Mouse (Mus musculus) brain, embryonic 18.5 days (tissue): ENCODE results near the gene Sord.
A peak's percentile ranks its signal among the peaks of the same experiment; 100 is the strongest.
"Not testable (repeated sequence)": the region's sequence is repeated elsewhere in the genome, so short reads cannot be mapped to it uniquely, and the experiment has no call there.

Experiments
- DNase-seq: peaks from one replicate; pipeline ENCODE4 v3.0.0-alpha.2; 2012; ENCODE audit warnings: low read depth, low spot score

Sord gene

DNA sequence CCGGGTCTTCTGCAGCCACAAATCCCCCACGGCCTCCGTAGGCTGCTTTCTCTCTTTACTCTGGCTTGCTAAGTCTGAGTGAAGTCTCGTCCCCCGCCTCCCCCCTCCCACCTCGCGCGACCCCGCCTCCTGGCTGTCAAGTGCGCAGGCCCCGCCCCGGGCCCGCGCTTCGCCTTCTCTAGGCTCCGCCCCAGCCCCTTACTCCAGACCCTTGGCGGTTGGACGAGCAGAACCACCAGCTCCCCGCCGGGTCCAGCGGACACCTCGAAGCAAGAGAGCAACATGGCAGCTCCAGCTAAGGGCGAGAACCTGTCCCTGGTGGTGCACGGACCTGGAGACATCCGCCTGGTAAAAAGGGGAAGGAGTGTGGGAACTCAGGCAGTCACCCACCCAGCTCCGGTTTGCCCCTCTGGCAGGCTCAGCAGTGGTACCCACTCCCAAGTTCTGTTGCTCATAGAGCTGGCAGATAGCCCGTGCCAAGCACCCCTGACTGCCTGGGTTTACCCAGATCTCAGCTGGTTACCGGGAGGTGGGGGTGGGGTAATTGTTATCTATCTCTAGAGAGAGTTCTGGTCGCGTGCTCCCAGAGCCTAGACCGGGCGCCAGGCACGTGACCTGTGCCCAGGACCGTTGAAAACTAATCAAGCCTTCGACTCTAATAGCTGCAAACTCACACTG lies at the start of gene Sord:
TSS of gene Sord (plus strand) at position 139 of the 678 bp plus-strand sequence.
- DNase-seq: peak; percentile 70

GRCm38 (mm10) chr2:122185086-122185485 lies 49.5 kb upstream of the Sord start:
- DNase-seq: no peak

DNA sequence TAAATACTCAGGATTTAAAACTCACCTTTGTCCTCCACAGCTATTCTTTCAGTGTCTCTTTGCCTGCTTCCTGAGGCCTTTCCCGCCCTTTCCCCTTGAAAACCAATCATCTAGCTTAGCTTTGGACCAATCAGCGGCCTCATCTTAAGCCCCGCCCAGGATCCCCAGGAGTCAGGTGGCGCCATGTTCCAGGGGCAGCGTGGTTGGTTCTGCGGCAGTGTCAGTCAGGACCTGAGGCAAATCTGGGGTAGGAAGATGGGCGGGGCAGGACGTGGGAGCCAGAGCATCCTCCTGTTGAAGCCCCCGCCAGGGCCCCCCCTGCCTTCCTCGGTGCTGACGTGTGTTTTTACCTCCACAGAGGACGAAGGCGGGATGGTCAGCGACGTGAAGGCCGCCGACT lies 48.4 kb upstream of the Sord start, which contains the start of the genes Patl2 and Terb2:
TSS of gene Patl2 (minus strand) at position 84 of the 400 bp plus-strand sequence.
TSS of gene Terb2 (plus strand) at position 167 of the 400 bp plus-strand sequence.
- DNase-seq: no peak

- no peak for DNase-seq
Observed at GRCm38 (mm10) chr2:122186751-122187150, 47.8 kb upstream of the Sord start.

DNA sequence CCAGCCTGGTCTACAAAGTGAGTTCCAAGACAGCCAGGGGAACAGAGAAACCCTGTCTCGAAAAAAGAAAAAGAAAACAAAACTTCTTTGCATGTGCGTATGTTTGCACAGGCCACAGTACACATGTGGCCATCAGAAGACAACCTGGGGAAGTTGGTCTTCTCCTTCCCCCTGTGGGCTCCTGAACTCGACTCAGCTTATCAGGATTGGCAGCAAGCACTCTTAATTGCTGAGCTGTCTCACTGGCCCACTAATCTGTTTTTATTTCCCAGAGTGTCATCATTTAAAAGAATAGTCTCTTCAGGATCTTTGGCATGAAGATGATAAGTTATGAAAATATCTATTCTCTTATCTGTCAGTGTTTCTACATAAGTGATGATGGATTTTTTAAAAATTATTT lies 42.7 kb upstream of the Sord start:
- DNase-seq: no peak

DNA sequence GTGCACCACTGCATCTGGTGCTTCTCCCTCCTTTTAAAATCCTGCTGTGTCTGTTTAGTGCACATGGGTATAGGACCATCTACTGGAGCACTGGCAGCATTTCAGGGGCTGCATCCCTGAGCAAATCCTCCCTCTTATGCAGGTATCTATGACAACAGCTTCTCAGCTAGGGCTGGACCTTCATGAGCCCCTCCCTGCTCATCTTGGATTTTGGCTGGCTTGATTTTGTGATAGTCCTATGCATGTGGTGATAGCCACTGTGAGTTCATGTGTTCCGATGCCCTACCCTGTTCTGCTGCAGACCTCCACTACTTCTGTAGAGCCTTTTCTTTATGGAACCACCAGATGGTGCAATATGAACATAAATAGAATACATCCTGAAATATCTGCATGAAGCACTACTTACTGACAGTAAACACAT lies 40.0 kb upstream of the Sord start:
- peak; percentile 47 for DNase-seq

DNA sequence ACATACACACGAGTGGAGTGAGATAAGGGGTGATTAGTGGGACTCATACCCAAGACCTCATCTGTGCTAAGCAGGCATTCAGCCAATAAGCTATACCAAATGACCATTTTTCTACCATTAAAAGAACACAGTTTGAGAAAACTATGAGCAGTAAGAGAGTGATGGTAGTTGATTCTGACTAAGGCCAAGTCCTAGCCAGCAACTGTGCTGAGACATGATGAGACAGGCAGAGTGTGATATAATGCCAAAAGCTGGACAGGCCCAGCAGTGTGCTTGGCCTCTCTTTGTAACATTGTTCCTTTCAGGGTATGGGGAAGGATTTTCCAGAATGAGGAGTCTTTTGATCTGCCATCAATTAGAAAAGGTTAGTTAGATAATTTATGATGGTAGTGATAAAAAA lies 33.0 kb upstream of the Sord start:
- DNase-seq: no peak

DNA sequence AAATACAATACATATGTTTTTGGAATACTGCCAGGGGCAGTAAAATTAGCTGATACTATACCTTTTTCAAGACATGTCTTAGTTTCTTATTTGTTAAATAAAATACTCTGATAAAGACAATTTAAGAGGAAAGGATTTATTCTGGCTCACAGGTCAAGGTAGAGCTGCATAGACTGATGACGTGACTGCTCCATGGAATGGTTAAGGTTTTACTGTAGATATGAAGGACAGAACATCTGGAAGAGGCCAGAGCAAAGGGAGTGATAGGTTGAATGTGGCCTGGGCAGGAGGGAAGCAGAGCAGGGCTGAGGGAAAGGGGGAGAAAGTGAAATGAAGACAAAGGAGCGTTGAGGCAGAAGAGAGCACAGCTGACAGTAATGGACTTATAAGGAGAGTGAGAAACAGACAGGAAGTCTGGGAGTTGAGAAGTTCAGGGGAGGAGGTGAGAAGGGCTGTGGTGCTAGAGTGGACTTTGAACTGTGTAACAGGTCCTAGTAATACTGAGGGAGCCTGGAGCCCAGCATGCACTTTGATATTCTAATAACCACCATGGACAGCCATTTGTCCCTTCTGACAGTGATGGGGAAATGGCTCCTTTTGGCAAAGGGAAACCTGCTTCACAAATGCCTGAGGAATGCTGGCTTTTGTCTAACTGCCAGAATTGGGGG lies 28.0 kb upstream of the Sord start:
- no peak for DNase-seq

DNA sequence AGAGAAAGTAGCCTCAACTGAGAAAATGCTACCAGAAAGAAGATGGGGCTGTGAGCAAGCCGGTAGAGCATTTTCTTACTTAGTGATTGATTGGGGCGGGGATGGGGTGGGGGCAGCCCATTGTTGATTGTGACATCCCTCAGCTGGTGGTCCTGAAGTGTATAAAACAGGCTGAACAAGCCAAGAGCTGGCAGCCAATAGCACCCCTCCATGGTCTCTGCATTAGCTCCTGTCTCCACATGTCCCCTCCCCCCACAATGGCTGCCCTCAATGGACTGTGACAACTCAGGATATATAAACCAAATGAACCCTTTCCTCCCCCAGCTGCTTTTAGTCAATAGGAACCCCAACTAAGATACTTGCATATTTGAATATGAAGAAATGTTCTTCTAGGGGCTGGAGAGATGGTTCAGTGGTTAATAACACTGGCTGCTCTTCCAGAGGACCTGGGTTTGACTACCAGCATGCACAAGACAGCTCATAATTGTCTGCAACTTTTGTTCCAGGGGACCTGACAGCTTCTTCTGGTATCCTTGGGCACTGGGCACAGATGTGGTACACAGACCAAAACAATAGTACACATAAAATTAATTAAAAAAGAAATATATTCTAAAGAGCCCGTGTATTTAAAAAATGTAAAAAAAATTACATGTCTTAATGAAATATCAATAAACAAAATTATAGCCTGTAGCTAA lies 23.9 kb upstream of the Sord start:
- no peak for DNase-seq

DNA sequence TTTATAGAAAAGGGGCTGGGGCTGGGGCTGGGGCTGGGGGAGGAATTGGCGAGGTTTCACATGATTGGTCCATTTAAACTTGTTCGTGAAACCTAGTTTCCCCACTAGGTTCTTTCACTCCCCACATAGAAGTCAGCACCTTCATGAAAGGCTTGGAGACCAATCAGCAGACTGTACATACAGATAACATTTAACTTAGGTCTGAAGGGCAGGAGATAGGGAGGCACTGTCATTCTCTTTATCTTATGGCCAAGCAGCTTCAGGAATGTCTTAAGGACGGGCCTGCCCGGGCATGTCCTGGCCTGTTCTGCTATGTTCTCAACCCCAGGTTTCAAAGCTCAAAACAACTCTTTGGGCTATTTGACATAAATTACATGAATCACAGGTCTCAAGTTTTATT lies 17.5 kb upstream of the Sord start:
- DNase-seq: not testable (repeated sequence)

GRCm38 (mm10) chr2:122218234-122218633 lies 16.3 kb upstream of the Sord start:
- DNase-seq: no peak

- DNase-seq: no peak
Observed at GRCm38 (mm10) chr2:122221378-122221777, 13.2 kb upstream of the Sord start.

DNA sequence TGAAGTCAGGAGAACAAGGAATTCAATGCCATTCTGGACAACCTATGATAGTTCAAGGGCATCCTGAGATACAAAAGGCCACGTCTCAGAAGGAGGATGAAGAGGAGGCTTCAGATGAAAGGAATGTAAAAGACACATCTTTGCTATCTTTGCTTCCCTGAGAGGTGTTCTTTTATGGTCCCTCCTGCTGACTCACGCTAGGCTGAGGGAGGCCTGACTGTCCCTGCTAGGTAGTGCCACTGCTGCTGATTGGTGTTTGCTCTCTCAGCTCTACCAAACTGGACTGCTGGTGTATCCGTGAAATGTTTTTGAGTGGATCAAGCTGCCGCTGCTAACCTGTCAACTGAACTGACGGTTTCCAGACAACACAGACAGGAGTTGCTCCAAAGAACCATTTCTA lies 12.8 kb upstream of the Sord start:
- no peak for DNase-seq

DNA sequence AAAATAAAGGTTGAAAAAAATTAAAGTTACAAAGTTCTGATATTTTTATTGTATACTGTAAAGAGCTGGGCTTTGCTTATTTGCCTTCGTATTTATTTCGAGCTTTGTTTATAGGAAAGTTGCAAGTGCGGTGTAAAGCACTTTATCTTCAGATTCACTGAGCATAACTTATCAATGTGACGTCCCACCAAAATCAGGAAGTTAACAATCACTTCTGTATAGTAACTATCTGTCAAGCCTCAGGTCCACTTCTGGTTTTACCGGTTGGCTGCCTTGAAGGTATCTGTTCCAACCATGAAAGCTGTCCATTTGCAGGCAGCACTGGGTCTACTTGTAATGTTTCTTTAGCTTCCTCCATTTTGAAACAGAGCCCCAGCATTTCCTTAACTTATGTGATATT lies 12.3 kb upstream of the Sord start:
- no peak for DNase-seq

DNA sequence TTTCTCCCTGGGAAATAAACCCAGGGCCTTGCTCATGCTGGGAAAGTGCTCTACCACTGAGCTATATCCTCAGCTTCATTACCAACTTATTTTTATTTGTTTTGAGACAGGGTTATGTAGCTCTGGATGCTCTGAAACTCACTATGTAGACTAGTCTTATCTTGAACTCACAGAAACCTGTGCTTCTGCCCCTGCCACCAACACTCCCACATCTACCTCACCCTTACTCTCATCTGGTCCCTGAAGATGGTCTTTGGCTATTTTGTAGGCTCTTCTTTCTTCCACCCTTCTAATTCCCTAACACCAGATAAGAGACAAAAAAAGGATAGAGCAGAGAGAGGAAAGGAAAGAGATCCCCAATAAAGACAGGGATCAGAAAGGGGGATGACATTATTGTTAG lies 10.9 kb upstream of the Sord start:
- no peak for DNase-seq

DNA sequence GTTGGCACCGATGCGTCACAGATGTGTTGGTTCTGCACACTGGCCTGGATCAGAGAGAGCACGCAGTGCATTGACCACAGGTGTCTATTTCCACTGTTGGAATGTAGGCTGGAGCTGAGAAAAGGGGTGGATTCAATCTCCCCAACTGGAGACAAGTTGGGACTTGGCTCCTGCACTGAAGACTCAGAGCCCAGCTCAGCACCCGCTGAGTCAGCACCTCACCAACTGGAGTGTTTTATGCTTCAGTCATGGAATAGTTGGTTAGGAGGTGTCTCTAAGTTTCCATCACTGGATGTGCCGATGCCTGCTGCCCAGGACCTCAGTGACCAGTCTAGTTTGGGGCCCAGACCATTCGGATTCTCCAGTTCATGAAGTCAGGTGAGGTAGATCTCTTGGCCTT lies 4.2 kb upstream of the Sord start:
- DNase-seq: no peak

DNA sequence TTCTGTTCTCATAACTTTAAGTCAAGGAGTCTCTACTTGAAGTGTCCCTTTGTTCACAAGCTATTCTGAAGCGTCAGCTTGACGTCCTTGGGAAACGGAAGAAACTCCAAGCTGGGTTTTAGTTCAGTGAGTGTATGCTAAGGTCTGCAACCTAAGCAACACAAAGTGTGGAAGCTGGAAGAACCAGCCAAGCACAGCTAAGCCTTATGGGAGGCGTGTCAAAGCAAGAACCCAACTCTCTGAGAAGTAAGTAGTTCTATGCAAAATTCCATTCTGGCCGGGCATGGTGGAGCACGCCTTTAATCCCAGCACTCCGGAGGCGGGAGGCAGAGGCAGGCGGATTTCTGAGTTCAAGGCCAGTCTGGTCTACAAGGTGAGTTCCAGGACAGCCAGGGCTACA lies 2.9 kb upstream of the Sord start:
- no peak for DNase-seq

DNA sequence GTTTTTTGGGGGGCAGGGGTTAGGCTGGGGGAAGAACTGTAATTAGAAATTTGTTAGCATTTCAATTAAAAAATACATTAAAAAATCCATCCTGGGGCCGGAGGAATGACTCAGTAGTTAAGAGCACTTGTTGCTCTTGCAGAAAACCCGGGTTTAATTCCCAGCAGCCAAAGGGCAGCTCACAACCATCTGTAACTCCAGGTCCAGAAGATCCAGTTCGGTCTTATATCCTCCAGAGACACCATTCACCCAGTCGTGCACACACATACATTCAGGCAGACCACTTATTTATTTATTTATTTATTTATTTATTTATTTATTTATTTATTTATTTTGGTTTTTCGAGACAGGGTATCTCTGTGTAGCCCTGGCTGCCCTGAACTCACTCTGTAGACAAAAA lies 1.2 kb upstream of the Sord start:
- DNase-seq: no peak

DNA sequence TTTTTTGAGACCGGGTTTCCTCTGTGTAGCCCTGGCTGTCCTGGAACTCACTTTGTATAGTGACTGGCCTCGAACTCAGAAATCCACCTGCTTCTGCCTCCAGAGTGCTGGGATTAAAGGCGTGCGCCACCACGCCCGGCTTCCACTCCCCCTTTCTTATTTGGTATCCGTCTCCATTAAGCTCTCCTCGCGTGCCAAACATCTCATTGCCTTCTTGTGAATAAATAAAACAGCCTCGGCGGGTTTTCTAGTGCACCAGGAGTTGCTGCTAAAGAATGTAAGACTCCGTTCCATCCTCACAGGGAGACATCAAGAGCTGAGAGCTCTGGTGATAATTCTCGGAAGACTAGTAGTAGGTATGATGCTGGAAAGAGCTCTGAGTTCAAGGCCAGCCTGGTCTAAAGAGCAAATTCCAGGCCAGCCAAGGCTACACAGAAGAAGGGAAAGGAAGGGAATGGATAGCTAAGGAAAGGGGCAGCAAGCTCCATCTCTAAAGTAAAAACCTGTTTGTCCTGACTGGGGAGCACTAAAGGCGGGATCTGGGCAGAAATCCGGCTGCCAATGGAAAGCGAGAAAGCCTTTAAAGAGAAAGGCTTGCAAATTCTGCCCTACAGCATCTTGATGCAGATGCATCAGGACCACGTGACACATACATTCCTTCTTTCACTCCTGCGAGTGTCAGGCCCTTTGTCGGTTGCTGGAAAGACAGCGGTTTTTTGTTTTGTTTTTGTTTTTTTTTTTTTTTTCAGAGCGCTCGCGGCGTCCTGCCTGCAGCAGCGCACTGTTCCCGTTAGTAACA lies 591 bp upstream of the Sord start:
- DNase-seq: peak; percentile 42

GRCm38 (mm10) chr2:122235425-122235824 lies 876 bp downstream of the Sord start:
- DNase-seq: no peak

DNA sequence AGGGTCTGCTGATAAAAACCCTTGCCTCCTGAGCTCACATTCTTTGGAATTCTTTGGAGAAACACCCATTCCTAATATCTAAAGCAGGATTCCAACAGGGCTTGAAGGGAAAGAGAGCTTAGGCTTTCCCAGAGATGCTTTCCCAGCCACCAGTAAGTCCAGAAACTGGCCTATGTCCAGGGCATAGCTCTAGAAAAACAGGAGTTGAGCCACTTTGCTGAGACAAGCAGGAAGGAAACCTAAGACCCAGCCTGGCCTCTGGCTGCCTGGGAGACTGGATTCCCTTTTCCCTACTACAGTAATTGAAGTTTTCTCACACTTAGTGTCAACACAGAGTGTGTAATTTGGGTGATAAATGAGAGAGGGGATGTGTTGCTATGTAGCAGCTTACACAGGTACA lies 1.8 kb downstream of the Sord start:
- DNase-seq: no peak

- no peak for DNase-seq
Observed at GRCm38 (mm10) chr2:122237891-122238470, 3.4 kb downstream of the Sord start.
